Mouse (Mus musculus): ENCODE data around the gene Znrf1. TPM values are rescaled to one million over a fixed set of nuclear protein-coding genes. Genes with fewer than 3 reads are reported as not detected.

Znrf1 gene
- polyA plus RNA-seq, 1 experiment from 2014 or later, result 64.1 TPM

- Histone ChIP-seq H3K36me3 (ENCODE audit: control insufficient read depth, insufficient read depth, low read length) (no peaks in the 10 kb centered on the region), H3K9me3 (ENCODE audit: control insufficient read depth, low read length) (no peaks in the 10 kb centered on the region), H3K4me2 (ENCODE audit: low read depth, low read length, severe bottlenecking) (no peak overlapping the region), H3K27ac (ENCODE audit: low read depth, low read length) (no peak overlapping the region), H3K4me1 (replicated peaks; ENCODE audit: control insufficient read depth, insufficient read depth, low read length) (no peaks in the 10 kb centered on the region), H3K9ac (ENCODE audit: low read length) (no peak overlapping the region), H3K4me3 (ENCODE audit: low read depth, low read length) (no peak overlapping the region), H3K27me3 (ENCODE audit: control insufficient read depth, insufficient read depth, low read length) (no peaks in the 10 kb centered on the region)
- no peak for ATAC-seq (replicated peaks; ENCODE audit: low FRiP score)
- no peak for DNase-seq (ENCODE audit: low spot score)
- WGBS, result 52% methylated on average over 2 of the region's 2 CpGs
Observed at GRCm38 (mm10) chr8:111508566-111508965, 27.3 kb upstream of the Znrf1 start.

DNA sequence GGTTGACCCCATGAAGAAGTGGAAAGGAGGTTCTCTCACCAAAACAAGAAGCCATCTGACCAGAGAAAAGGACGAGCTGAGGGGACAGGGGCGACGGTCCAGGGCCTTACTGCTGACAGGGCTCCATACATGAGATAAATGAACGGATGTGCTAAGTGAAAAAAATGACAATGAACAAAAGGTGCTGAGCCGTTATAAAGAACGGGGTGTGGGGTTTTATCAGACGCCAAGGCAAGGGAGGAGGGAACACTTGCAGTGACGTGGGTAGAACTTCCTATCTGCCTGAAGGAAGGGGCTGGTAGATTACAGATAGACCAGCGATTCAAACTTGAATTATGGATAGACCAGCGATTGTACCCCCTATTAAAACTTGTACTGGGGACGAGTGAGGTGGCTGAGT, 26.6 kb upstream of the Znrf1 start:
- H3K4me1 ChIP-seq (replicated peaks; ENCODE audit: control insufficient read depth, insufficient read depth, low read length), result no peaks in the 10 kb centered on the region
- H3K27me3 ChIP-seq (ENCODE audit: control insufficient read depth, insufficient read depth, low read length), result no peaks in the 10 kb centered on the region
- H3K27ac ChIP-seq (ENCODE audit: low read depth, low read length), result no peak overlapping the region
- no peak overlapping the region for H3K9ac ChIP-seq (ENCODE audit: low read length)
- 94% methylated on average over 11 of the region's 11 CpGs for WGBS
- no peak overlapping the region for H3K4me3 ChIP-seq (ENCODE audit: low read depth, low read length)
- no peak overlapping the region for H3K4me2 ChIP-seq (ENCODE audit: low read depth, low read length, severe bottlenecking)
- no peak for ATAC-seq (replicated peaks; ENCODE audit: low FRiP score)
- no peak for DNase-seq (ENCODE audit: low spot score)
- no peaks in the 10 kb centered on the region for H3K36me3 ChIP-seq (ENCODE audit: control insufficient read depth, insufficient read depth, low read length)
- H3K9me3 ChIP-seq (ENCODE audit: control insufficient read depth, low read length), result no peaks in the 10 kb centered on the region

DNA sequence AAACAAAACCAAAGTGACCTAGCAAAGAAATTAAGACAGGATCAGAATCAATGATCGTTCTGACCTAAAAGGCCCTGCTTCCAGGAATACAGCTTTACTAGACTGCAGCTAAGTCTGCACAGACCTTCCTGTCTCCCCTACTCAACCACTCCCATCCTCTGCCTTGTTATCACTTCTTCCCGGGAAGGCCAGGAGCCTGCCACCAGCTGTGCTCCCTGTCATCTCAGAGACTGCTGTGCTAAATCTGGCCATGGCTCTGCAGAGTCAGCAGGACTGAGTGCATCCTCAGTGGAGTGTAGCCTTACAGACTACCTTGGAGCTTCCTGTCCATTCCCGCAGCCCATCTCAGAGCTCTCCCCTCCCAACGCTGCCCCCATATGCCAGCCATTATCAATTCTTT, 25.5 kb upstream of the Znrf1 start:
- Histone ChIP-seq H3K9me3 (ENCODE audit: control insufficient read depth, low read length) (no peaks in the 10 kb centered on the region), H3K36me3 (ENCODE audit: control insufficient read depth, insufficient read depth, low read length) (no peaks in the 10 kb centered on the region), H3K9ac (ENCODE audit: low read length) (no peak overlapping the region), H3K4me3 (ENCODE audit: low read depth, low read length) (no peak overlapping the region), H3K4me2 (ENCODE audit: low read depth, low read length, severe bottlenecking) (no peak overlapping the region), H3K27ac (ENCODE audit: low read depth, low read length) (no peak overlapping the region), H3K27me3 (ENCODE audit: control insufficient read depth, insufficient read depth, low read length) (no peaks in the 10 kb centered on the region), H3K4me1 (replicated peaks; ENCODE audit: control insufficient read depth, insufficient read depth, low read length) (no peaks in the 10 kb centered on the region)
- 78% methylated on average over 4 of the region's 4 CpGs for WGBS
- no peak for ATAC-seq (replicated peaks; ENCODE audit: low FRiP score)
- DNase-seq (ENCODE audit: low spot score), result no peak

DNA sequence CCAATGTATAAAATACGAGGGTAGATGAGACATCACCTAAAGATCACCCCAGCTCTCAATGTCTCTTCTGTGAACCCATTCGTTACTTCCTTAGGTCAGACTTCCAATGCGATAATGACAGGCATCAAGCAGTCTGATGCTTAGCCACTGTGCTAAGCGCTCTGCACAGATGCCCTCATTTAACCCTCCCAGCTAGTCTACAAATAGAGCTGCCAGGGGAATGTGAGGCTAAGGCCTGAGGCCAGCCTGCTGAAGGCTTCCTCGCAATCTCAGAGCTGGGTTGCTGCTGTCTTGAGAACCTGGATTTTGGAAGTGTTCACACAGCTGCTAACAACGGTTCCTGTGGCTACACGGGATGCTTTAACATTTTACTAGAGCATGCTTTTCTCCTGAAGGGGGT, 23.0 kb upstream of the Znrf1 start:
- no peaks in the 10 kb centered on the region for H3K36me3 ChIP-seq (ENCODE audit: control insufficient read depth, insufficient read depth, low read length)
- H3K27me3 ChIP-seq (ENCODE audit: control insufficient read depth, insufficient read depth, low read length), result no peaks in the 10 kb centered on the region
- H3K27ac ChIP-seq (ENCODE audit: low read depth, low read length), result no peak overlapping the region
- H3K9me3 ChIP-seq (ENCODE audit: control insufficient read depth, low read length), result no peaks in the 10 kb centered on the region
- WGBS, result 87% methylated on average over 7 of the region's 7 CpGs
- ATAC-seq (replicated peaks; ENCODE audit: low FRiP score) (no peak), DNase-seq (ENCODE audit: low spot score) (no peak)
- H3K4me1 ChIP-seq (replicated peaks; ENCODE audit: control insufficient read depth, insufficient read depth, low read length), result no peaks in the 10 kb centered on the region
- no peak overlapping the region for H3K9ac ChIP-seq (ENCODE audit: low read length)
- no peak overlapping the region for H3K4me2 ChIP-seq (ENCODE audit: low read depth, low read length, severe bottlenecking)
- H3K4me3 ChIP-seq (ENCODE audit: low read depth, low read length), result no peak overlapping the region

- DNase-seq (ENCODE audit: low spot score), result no peak
- H3K4me3 ChIP-seq (ENCODE audit: low read depth, low read length), result no peak overlapping the region
- H3K9me3 ChIP-seq (ENCODE audit: control insufficient read depth, low read length), result no peaks in the 10 kb centered on the region
- WGBS, result 84% methylated on average over 8 of the region's 8 CpGs
- no peak overlapping the region for H3K27ac ChIP-seq (ENCODE audit: low read depth, low read length)
- no peaks in the 10 kb centered on the region for H3K36me3 ChIP-seq (ENCODE audit: control insufficient read depth, insufficient read depth, low read length)
- ATAC-seq (replicated peaks; ENCODE audit: low FRiP score), result no peak
- no peak overlapping the region for H3K9ac ChIP-seq (ENCODE audit: low read length)
- H3K27me3 ChIP-seq (ENCODE audit: control insufficient read depth, insufficient read depth, low read length), result no peaks in the 10 kb centered on the region
- H3K4me2 ChIP-seq (ENCODE audit: low read depth, low read length, severe bottlenecking), result no peak overlapping the region
- H3K4me1 ChIP-seq (replicated peaks; ENCODE audit: control insufficient read depth, insufficient read depth, low read length), result no peaks in the 10 kb centered on the region
Observed at GRCm38 (mm10) chr8:111513446-111513845, 22.5 kb upstream of the Znrf1 start.

GRCm38 (mm10) chr8:111516451-111517035, 19.4 kb upstream of the Znrf1 start:
- Histone ChIP-seq H3K36me3 (ENCODE audit: control insufficient read depth, insufficient read depth, low read length) (no peaks in the 10 kb centered on the region), H3K9me3 (ENCODE audit: control insufficient read depth, low read length) (no peaks in the 10 kb centered on the region), H3K4me1 (replicated peaks; ENCODE audit: control insufficient read depth, insufficient read depth, low read length) (0 out of 2 replicates have a peak, but pooled peaks cover 2% of the 10 kb centered on the region), H3K9ac (ENCODE audit: low read length) (no peak overlapping the region), H3K27ac (ENCODE audit: low read depth, low read length) (no peak overlapping the region), H3K4me3 (ENCODE audit: low read depth, low read length) (no peak overlapping the region), H3K4me2 (ENCODE audit: low read depth, low read length, severe bottlenecking) (no peak overlapping the region), H3K27me3 (ENCODE audit: control insufficient read depth, insufficient read depth, low read length) (no peaks in the 10 kb centered on the region)
- DNase-seq (ENCODE audit: low spot score) (no peak), ATAC-seq (replicated peaks; ENCODE audit: low FRiP score) (no peak)
- 86% methylated on average over 7 of the region's 7 CpGs for WGBS

GRCm38 (mm10) chr8:111517466-111517865, 18.4 kb upstream of the Znrf1 start:
- Histone ChIP-seq H3K27ac (ENCODE audit: low read depth, low read length) (no peak overlapping the region), H3K27me3 (ENCODE audit: control insufficient read depth, insufficient read depth, low read length) (no peaks in the 10 kb centered on the region), H3K9me3 (ENCODE audit: control insufficient read depth, low read length) (no peaks in the 10 kb centered on the region), H3K4me2 (ENCODE audit: low read depth, low read length, severe bottlenecking) (no peak overlapping the region), H3K36me3 (ENCODE audit: control insufficient read depth, insufficient read depth, low read length) (no peaks in the 10 kb centered on the region), H3K4me3 (ENCODE audit: low read depth, low read length) (no peak overlapping the region), H3K4me1 (replicated peaks; ENCODE audit: control insufficient read depth, insufficient read depth, low read length) (0 out of 2 replicates have a peak, but pooled peaks cover 2% of the 10 kb centered on the region), H3K9ac (ENCODE audit: low read length) (no peak overlapping the region)
- no peak for ATAC-seq (replicated peaks; ENCODE audit: low FRiP score)
- DNase-seq (ENCODE audit: low spot score), result no peak
- 93% methylated on average over 2 of the region's 2 CpGs for WGBS

- Histone ChIP-seq H3K36me3 (ENCODE audit: control insufficient read depth, insufficient read depth, low read length) (no peaks in the 10 kb centered on the region), H3K4me1 (replicated peaks; ENCODE audit: control insufficient read depth, insufficient read depth, low read length) (0 out of 2 replicates have a peak, but pooled peaks cover 2% of the 10 kb centered on the region), H3K27ac (ENCODE audit: low read depth, low read length) (no peak within 1 kb of the TSS), H3K4me3 (ENCODE audit: low read depth, low read length) (peak within 1 kb of the TSS; percentile 68), H3K4me2 (ENCODE audit: low read depth, low read length, severe bottlenecking) (peak within 1 kb of the TSS; percentile 56), H3K9ac (ENCODE audit: low read length) (peak within 1 kb of the TSS; percentile 55), H3K27me3 (ENCODE audit: control insufficient read depth, insufficient read depth, low read length) (no peaks in the 10 kb centered on the region), H3K9me3 (ENCODE audit: control insufficient read depth, low read length) (no peaks in the 10 kb centered on the region)
- ATAC-seq (replicated peaks; ENCODE audit: low FRiP score) (peak; percentile 99), DNase-seq (ENCODE audit: low spot score) (peak; percentile 98)
- 2% methylated on average over 34 of the region's 34 CpGs for WGBS
Observed at GRCm38 (mm10) chr8:111521713-111522429, 14.0 kb upstream of the Znrf1 start, which contains the start of gene Wdr59. Gene Wdr59 (minus strand): TSS chr8:111522092.
